Mouse (Mus musculus): ENCODE data around the gene Tomm34.

DNA sequence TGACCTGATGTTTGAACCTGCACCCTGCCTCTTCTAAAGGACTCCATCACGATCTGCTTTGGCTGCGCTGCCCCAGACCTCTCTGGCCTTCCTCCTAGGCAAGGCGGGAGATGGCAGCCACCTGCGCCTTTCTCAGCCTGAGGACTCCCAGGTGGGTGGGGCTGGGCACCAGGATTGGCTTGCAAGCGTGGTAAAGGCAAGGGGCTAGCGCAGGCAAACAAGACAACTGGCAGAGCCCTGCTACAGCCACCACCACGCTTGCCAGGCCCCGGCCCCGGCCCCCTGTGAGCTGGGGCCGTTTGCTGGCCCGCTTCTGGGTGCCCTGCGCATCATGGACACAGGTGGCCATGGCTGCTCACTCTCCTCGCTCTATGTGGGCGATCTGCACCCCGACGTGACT, 45.8 kb downstream of the Tomm34 start, which contains the start of gene Pabpc1l:
- TF ChIP-seq CTCF (conservative IDR thresholded peaks at IDR 0.05; ENCODE audit: low read length) (no peak), POU5F1 (IDR thresholded peaks at IDR 0.05; ENCODE audit: borderline replicate concordance, low read length) (no peak)

Data from E14TG2a.4 (cell line).